Mouse (Mus musculus) urinary bladder, adult 18-20 months (tissue): Measurements from ENCODE around the gene Frmd4b.

Experiments
- DNase-seq, 2 experiments: peaks; one replicate each; pipeline ENCODE4 v3.0.0; 2022; ENCODE audit warnings: low spot score in 2 of 2, mixed read lengths in 2 of 2

Frmd4b gene

GRCm38 (mm10) chr6:97473672-97474071 lies 143.7 kb downstream of the Frmd4b start:
- DNase-seq = no peak

DNA sequence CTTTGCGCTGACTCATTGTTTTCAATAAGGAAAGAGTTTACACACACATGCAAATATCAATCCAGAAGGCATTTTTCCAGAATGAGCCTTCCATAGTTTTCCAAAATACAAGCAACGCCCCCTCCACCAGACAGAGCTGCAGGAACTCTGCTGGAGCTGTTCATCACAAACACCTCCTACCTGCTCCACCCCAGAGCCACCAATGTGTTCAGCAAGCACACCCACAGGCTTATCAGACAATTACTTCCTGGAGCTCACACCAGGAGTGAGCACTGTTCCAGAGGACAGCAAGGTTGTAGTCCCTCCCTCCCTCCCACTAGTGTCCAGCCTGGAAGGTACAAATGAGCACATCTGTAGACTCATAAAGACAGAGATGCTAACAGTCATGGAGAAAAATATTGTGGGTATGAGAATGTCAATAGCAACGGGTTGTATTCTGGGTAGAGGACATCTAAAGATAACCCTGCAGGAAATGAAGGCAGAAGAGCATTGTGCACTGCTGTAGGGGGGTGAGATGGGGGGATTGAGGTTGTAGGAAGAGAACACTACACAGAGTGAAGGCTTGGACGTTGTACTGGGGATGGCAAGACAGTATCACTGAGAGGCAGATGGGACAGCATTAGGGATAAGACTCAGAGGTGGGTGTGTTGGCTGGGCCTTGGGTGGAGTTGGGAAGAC lies 144.3 kb downstream of the Frmd4b start:
- no peak for DNase-seq

DNA sequence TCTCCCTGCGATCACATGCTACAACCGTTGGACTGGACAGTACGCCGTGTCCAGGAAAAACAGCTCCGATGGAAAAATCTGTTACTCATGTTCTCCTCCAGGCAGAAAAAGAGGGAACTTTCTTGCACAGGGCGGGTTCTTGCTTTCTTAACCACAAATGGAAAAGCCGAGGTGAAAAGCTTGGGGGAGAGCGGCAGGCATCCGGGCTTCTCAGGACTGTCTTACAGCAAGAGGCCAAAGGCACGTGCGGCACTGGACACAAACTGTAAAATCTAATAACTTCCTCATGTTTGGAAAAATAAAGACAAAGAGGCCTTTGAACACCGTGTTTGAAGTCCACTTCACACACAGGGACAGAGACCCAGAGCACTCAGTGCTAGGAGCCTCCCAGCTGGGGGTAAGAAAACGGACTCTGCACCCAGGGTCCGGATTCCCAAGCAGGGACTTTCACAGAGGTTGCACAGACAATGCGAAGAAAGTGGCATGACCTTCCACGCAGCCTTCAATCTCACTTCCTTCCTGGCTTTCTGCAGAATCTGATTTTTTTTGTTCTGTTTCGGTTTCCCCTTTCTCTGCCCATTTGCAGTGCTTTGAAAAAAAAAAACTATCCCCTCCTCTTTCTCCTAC lies 153.3 kb downstream of the Frmd4b start:
- peak in 1 of 2 experiments; percentile 41 for DNase-seq

GRCm38 (mm10) chr6:97462421-97462820 lies 154.9 kb downstream of the Frmd4b start:
- no peak for DNase-seq

GRCm38 (mm10) chr6:97459112-97459511 lies 158.2 kb downstream of the Frmd4b start:
- DNase-seq = no peak

DNA sequence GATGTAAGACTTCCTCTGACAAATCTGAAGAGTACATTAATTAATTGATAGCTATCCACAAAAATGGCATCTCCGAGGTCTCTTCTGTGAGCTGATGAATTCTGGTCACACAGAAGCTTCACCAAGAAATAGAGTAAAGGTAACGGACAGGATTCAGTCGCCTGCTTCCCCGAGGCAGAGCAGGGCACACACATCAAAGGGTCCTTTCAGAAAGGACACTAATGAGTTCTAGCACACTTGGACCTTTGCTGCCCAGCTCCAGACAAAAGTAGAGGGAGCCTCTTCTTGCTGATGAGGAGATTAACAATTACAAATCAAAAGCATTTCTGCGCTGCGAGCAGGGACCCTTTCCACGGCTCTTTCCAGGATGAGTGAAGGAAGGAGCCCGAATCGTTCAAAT lies 159.0 kb downstream of the Frmd4b start:
- no peak for DNase-seq

DNA sequence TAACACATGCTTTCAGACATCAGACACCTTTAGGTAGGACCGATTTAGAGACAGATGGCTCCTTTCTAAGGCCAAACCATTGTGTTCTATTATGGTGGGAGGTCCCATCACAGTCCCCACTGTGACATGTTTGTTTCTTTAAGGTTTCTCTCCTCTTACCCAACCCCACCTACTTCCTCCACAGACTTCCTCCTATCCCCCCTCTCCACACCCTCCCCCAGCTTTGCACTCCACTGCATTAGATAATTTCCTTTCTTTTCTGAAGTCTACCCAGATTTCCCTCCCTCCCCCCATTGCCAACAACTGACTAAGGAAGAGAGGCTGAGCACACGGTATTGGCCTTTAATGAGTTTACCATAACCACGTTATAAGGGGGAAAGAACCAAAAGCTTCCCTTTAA lies 159.4 kb downstream of the Frmd4b start:
- no peak for DNase-seq

- DNase-seq = no peak
Measured at GRCm38 (mm10) chr6:97457210-97457609, 160.1 kb downstream of the Frmd4b start.

DNA sequence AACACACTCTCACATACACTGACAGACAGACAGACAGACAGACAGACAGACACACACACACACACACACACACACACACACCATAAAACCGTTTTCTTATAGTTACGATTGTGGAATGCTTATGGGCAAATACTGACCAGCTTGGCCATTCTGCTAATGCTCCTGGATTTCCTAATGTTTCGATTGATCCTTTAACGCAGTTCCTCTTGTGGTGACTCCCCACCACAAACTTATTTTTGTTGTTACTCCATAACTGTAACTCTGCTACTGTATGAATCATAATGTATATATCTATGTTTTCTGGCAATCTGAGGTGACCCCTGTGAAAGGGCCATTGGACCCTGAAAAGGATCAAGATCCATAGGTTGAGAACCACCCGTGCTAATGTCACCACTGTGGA lies 165.1 kb downstream of the Frmd4b start:
- DNase-seq = no peak

DNA sequence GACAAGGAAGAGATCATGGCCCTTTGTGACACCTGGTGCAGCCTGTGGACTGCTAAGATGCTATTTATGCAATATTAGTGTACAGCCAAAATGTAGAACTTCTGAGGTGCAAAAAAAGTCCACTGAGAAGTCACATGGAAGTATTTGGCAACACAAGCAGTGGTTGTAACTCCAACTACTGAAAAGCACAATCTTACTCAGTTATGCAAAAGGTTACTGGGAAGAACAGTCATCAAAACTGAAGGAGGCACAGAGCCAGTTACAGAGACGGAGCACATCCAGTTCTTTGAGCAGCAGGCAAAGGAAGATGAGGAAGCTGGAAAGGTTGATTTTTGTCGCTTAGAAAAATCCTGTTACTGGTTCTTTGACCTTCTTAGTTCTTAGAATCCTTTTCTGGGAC lies 167.5 kb downstream of the Frmd4b start:
- DNase-seq = no peak

- DNase-seq = no peak
Measured at GRCm38 (mm10) chr6:97447020-97447419, 170.3 kb downstream of the Frmd4b start.

- DNase-seq = no peak
Measured at GRCm38 (mm10) chr6:97444145-97444544, 173.2 kb downstream of the Frmd4b start.

GRCm38 (mm10) chr6:97443522-97443921 lies 173.8 kb downstream of the Frmd4b start:
- DNase-seq = no peak

- DNase-seq = no peak
Measured at GRCm38 (mm10) chr6:97441357-97441756, 176.0 kb downstream of the Frmd4b start.

DNA sequence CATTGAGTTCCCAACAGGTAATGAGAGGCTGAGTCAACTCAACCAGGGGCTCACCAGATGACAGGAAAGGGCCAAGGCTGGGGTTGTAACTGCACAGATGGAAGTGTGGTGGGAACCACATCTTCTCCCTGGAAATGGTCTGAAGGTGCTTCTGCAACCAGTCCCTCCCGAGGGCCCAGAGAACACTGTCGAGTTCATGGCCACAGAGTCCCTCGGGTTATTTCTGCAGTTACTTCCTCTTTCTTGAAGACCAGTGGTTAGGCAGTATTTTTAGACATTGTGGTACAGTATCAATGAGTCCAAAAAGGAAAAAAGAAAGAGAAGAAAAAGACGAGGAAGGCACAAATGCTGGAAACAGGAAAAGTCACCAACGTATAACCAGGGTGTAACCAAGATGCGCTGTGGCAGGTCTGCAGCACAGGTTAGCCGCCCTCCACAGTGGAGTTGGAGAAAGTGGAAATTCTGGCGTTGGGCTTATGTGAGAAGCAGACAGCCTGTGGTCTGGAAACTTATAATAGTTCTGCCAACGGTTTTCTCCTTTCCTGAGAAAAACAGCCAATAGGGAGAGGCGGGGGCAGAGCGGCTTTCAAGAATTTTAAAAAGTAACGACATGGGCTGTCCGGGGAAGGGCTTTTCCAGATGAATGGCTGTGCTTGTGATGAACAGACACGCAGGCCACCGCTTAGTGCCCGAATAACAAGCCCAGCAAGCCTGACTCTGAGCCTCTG lies 178.3 kb downstream of the Frmd4b start:
- no peak for DNase-seq

DNA sequence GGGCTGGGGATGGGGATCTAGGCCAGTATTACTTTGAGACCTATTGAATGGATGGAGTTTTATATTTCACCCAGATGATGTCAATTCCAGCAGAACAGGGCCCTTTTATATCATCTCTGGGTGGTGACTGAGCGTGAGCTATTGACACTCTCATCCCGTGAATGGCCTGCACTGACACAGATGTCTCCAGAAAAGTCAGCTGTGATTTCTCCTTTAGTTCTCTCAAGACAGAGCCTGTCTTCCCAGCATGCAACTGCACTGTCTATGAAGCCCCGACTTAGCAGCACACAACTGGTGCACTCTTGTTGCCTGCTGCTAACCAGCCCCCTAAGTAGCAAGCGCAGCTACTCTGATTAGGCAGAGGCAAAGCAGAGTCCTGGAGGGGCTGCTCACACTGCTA lies 182.6 kb downstream of the Frmd4b start:
- DNase-seq = no peak

GRCm38 (mm10) chr6:97431309-97432004 lies 185.9 kb downstream of the Frmd4b start:
- DNase-seq = no peak

GRCm38 (mm10) chr6:97430519-97430918 lies 186.8 kb downstream of the Frmd4b start:
- no peak for DNase-seq

DNA sequence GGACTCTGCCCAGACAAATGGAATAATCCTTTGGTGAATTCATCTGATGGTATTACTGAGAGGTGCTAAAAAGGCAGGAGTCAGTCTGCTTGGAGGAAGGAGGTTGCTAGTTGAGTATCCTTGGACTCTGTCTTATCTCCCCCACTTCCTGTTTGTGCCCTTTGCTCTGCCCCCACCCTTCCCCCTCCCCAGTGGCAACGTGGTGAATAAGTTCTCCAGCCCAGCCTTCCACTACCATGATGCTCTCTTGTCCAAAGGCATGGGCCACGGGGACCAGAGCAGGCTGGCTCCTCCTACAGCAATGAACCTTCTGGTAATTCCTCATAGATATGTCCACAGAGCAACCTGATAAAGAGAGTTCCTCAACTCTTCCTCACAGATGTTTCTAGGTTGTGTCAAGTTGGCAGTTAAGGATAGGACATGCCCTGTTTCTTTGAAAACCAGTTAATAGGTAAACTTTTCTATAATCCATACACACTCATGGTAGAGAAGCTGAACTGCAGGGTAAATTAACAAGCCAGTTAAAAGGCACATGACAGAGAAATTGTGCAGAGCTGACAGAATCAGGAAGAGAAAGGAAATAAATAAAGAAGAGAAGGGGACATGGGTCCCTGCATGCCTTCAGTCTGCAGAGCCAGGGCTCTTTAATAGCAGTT lies 187.5 kb downstream of the Frmd4b start:
- no peak for DNase-seq

DNA sequence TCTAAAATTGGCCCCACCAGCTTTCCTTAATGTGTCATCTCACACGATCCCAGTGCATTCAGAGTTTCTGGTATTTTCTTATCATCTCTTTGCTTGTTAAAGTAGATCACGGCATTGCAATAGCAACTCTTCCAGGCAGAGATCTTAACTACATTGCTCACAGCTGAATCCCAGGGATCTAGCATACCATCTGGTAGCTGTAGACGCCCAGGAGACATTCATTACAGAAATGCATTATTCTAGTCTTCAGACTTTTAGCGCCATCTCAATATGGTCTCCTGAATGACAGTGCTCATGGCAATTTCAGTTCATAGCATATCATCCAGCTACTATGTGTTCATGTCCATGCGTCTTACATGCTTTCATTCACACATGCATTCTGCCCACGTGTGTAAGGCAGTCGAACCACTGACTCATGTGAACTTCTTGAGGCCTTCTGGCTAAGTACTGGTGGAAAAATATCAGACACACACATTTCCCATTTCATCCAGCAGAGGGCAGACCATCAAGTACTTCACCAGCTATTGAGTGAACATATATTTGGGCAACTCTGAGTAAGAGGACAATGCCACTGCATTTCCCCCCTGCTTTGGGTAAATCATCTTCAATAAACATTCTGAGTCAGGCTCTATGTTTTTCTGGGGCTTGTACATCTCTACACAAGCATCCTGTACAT lies 197.4 kb downstream of the Frmd4b start:
- peak; percentile 52 to 55 for DNase-seq

GRCm38 (mm10) chr6:97416972-97417554 lies 200.3 kb downstream of the Frmd4b start:
- DNase-seq = peak; percentile 47 to 68
